Mouse (Mus musculus) liver, embryonic 14.5 days (tissue): ENCODE measurements at regions not wholly inside any gene's neighbourhood (a gene's known extent, or its start where the extent isn't known, plus 50 kb on each side); places are given as distances from the start of the nearest gene placed in this dataset.

Experiments
- ATAC-seq: fragments of 200-750 bp; cut with Nextera tagmentation; 2 replicates; pipeline ENCODE4 v1.8.0; 2017; ENCODE audit warnings: moderate number of reproducible peaks, mild to moderate bottlenecking, moderate library complexity; ENCODE audit not compliant: insufficient read depth
- DNase-seq, 3 experiments: peaks; one replicate each; pipeline ENCODE4 v3.0.0-alpha.2; 2012 to 2013; ENCODE audit warnings: low read depth in 3 of 3, low spot score in 3 of 3
- H3K27ac ChIP-seq: fragments of 300-500 bp; sonication (generic); 2 replicates; pipeline ENCODE4 v1.5.1; 2014; ENCODE audit warnings: moderate library complexity, mild to moderate bottlenecking, control low read depth, inconsistent platforms
- H3K27me3 ChIP-seq: fragments of 300-500 bp; sonication (generic); 2 replicates; pipeline ENCODE4 v1.6.1; 2014; ENCODE audit warnings: mild to moderate bottlenecking, low read length, moderate library complexity; ENCODE audit not compliant: control insufficient read depth, insufficient read depth
- H3K36me3 ChIP-seq: fragments of 300-500 bp; sonication (generic); replicated peaks from 2 replicates; pipeline ENCODE4 v1.6.1; 2014; ENCODE audit warnings: low read depth; ENCODE audit not compliant: control insufficient read depth, insufficient read depth
- H3K4me1 ChIP-seq, 2 experiments: fragments of 200-500 bp in 1 of 2; fragments of 300-500 bp in 1 of 2; sonication (generic) in 1 of 2; replicated peaks; 2 replicates each; pipeline ENCODE4 v1.6.1; 2012 to 2014; ENCODE audit warnings: antibody characterized with exemption in 1 of 2, inconsistent platforms in 1 of 2, low read length in 1 of 2; ENCODE audit not compliant: control insufficient read depth in 2 of 2, insufficient read depth in 2 of 2
- H3K4me2 ChIP-seq: fragments of 300-500 bp; sonication (generic); 2 replicates; pipeline ENCODE4 v1.6.1; 2014; ENCODE audit warnings: low read depth, mild to moderate bottlenecking, control low read depth, moderate library complexity
- H3K4me3 ChIP-seq, 2 experiments: fragments of 200-500 bp in 1 of 2; fragments of 300-500 bp in 1 of 2; sonication (generic) in 1 of 2; 2 replicates each; pipeline ENCODE4 v1.5.1; 2012 to 2014; ENCODE audit warnings: low read depth in 2 of 2, low read length in 2 of 2, mild to moderate bottlenecking in 2 of 2, control low read depth in 1 of 2, inconsistent platforms in 1 of 2, moderate library complexity in 1 of 2; ENCODE audit not compliant: insufficient read depth in 1 of 2
- H3K9ac ChIP-seq: fragments of 300-500 bp; sonication (generic); replicated peaks from 2 replicates; pipeline ENCODE4 v1.6.1; 2014; ENCODE audit warnings: mild to moderate bottlenecking, control low read depth, moderate library complexity
- H3K9me3 ChIP-seq: fragments of 300-500 bp; sonication (generic); 2 replicates; pipeline ENCODE4 v1.6.1; 2016; ENCODE audit warnings: low read length, mixed read lengths; ENCODE audit not compliant: control insufficient read depth
- CTCF ChIP-seq: IDR thresholded peaks from 2 replicates; pipeline ENCODE4 v1.5.1; 2016; ENCODE audit warnings: antibody characterized with exemption, low read depth, control low read depth
- EP300 ChIP-seq: IDR thresholded peaks from 2 replicates; pipeline ENCODE4 v1.6.1; 2016; ENCODE audit warnings: antibody characterized with exemption, low read depth
- WGBS: fragments of 180-500 bp; shearing (Covaris S2); extraction: QIAGEN DNeasy Blood & Tissue Kit; methylation state at CpG from one replicate; pipeline ENCODE4 v1.1.7; 2014; ENCODE audit not compliant: insufficient replicate concordance; 5-methylcytosine and 5-hydroxymethylcytosine counted together

GRCm38 (mm10) chr9:46830316-46830715 lies 168.2 kb upstream of the Gm4791 start:
- no peak for ATAC-seq

DNA sequence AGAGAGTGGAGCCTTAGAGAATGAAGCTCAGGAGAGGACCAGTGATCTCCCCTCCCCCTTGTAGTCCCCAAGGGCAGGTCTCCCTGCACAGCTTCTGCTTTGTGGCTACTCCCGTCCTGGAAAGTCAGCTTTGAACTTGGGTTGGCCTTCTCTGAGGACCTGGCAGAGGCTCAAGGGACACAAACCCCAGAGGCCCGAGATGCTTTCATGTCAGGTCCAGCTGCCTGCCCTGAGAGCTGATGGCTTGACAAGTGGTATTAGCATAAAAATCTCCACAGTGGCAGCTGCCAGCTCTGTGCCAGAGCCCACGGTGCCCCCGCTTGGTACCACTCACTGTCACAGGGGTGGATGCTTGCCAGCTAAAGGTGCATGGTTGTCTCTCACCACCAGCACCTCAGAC lies 173.8 kb upstream of the Gm4791 start:
- Histone ChIP-seq H3K4me3 (no peak overlapping the region), H3K9me3 (no peaks in the 10 kb centered on the region), H3K9ac (no peak overlapping the region), H3K36me3 (no peaks in the 10 kb centered on the region), H3K4me2 (no peak overlapping the region), H3K4me1 (no peaks in the 10 kb centered on the region), H3K27me3 (no peaks in the 10 kb centered on the region), H3K27ac (no peak overlapping the region)
- TF ChIP-seq CTCF (no peak), EP300 (no peak)
- DNase-seq (no peak), ATAC-seq (no peak)
- WGBS: 42% methylated on average over 4 of the region's 4 CpGs

More at GRCm38 (mm10) chr9:46830316-46830715, 168.2 kb upstream of the Gm4791 start:
- Histone ChIP-seq H3K4me1 (no peaks in the 10 kb centered on the region), H3K9me3 (no peaks in the 10 kb centered on the region), H3K27ac (no peak overlapping the region), H3K9ac (no peak overlapping the region), H3K36me3 (no peaks in the 10 kb centered on the region), H3K4me3 (no peak overlapping the region), H3K4me2 (no peak overlapping the region), H3K27me3 (no peaks in the 10 kb centered on the region)
- TF ChIP-seq CTCF (no peak), EP300 (no peak)
- DNase-seq: no peak
- WGBS: 6% methylated on average over 1 of the region's 1 CpGs

GRCm38 (mm10) chr9:46819808-46820207 lies 178.7 kb upstream of the Gm4791 start:
- no peaks in the 10 kb centered on the region for H3K36me3 ChIP-seq
- H3K27ac ChIP-seq: no peak overlapping the region
- no peaks in the 10 kb centered on the region for H3K9me3 ChIP-seq
- no peak for DNase-seq
- H3K4me2 ChIP-seq: no peak overlapping the region
- TF ChIP-seq EP300: no peak
- ATAC-seq: no peak
- no peak overlapping the region for H3K9ac ChIP-seq
- no peak overlapping the region for H3K4me3 ChIP-seq
- no peaks in the 10 kb centered on the region for H3K27me3 ChIP-seq
- no peaks in the 10 kb centered on the region for H3K4me1 ChIP-seq
- 59% methylated on average over 7 of the region's 7 CpGs for WGBS

- Histone ChIP-seq H3K27ac (no peak overlapping the region), H3K4me3 (no peak overlapping the region), H3K36me3 (no peaks in the 10 kb centered on the region), H3K9ac (no peak overlapping the region), H3K27me3 (no peaks in the 10 kb centered on the region), H3K9me3 (no peaks in the 10 kb centered on the region), H3K4me1 (no peaks in the 10 kb centered on the region), H3K4me2 (no peak overlapping the region)
- WGBS: 32% methylated on average over 6 of the region's 6 CpGs
- no peak for ATAC-seq
- DNase-seq: no peak
- TF ChIP-seq CTCF (no peak), EP300 (no peak)
These were observed 179.2 kb upstream of the Gm4791 start for GRCm38 (mm10) chr9:46819376-46819775.

DNA sequence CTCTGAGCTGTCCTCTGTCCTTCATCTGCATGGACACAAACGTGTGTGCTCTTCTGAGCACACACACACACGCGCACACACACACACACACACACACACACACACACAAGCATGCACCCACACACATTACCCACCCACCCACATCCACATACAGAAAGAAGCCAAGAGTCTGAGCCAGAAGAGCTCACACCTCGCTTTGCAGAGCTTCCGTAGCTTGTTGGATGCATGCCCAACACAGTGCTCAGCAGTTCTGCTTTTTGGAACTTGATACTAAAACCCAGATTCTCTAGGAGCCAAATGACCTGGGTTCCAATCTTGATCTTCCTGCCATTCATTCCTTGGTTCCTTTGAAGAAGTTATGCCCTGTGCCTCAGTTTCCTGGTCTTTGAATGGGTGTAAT lies 182.4 kb upstream of the Gm4791 start:
- Histone ChIP-seq H3K9me3 (no peaks in the 10 kb centered on the region), H3K4me3 (no peak overlapping the region), H3K36me3 (no peaks in the 10 kb centered on the region), H3K27ac (no peak overlapping the region), H3K9ac (no peak overlapping the region), H3K4me2 (no peak overlapping the region), H3K4me1 (no peaks in the 10 kb centered on the region), H3K27me3 (no peaks in the 10 kb centered on the region)
- no peak for TF ChIP-seq CTCF
- no peak for TF ChIP-seq EP300
- WGBS: 66% methylated on average over 5 of the region's 5 CpGs
- DNase-seq (no peak), ATAC-seq (no peak)
